Mouse (Mus musculus): ENCODE measurements around the gene Ube2s.

DNA sequence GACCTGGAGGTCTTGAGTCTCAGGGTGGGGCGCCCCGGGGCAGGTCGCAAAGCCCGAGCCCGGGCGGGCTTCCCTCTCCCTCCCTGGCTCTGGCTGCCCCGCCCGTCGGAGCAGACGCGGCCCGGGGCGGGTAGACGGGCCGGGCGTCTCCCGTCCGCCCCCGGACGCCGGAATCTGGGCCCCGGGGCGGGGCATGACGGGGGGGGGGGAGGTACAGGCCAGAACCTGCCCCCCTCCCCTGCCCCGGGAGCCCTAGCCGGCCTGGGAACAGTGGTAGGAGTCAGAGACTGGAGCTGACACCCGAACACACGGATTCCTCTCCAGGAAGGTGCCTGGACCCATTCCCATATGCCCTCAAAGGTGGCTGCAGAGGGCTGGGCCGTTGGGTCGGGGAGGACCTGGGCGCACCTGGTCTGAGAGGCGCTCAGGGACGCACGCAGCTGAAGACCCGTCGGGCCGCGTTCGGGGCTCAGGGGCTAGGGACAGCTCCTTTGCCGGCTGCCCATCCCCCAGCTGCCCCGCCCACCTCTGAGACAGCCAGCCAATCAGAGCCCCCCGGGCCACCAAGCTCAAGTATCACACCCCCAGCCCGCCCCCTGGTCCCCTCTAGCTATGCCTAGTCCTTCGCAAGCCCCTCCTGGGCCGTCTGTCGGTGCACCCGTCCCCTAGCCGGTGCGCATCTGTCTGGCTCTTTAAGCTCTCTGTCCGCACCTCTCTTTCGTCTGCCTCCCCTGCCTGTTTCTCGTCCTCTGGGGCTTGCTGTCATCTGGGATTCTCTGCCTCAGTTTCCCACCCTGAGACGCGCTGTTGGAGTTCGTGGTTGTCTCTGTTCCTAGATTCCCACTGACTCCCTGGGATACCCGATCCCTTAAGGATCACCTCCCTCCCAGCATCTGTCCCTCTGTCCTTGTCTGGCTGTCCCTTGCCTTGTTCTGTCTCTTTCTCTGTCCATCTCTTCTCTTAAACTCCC lies 35.2 kb downstream of the Ube2s start:
- TF ChIP-seq CTCF (IDR thresholded peaks at IDR 0.05; ENCODE audit: low read depth, low read length), result no peak
- TF ChIP-seq GATA2 (IDR thresholded peaks at IDR 0.05; ENCODE audit: borderline replicate concordance, low read depth, low read length), result no peak
